In genomic region chr4:42915966-42916365, GRCm38 (mm10) we compare ENCODE assay signal across 14 mouse cellular contexts. TPM values are rescaled to one million over a fixed set of nuclear protein-coding genes. Genes with fewer than 3 reads are reported as not detected.
A peak's percentile ranks its signal among the peaks of the same experiment; 100 is the strongest.
DNase-seq lines count a peak whose midpoint lies in the region; ATAC-seq lines count a peak whose summit lies in the region.
"Had no signal": no experiment of that assay in that cellular context is flagged by ENCODE, and none has a peak within 500 bp of the region (broad histone marks: within the 10 kb centered on the region; RNA-seq: fewer than 3 reads in every experiment).

No protein-coding gene starts in this region.

- no peaks in the 10 kb centered on the region for H3K4me1 ChIP-seq in forebrain, embryonic 14.5 days (ENCODE audit: control insufficient read depth, insufficient read depth, low read length)
- peaks cover 9% of the 10 kb centered on the region for H3K4me1 ChIP-seq in forebrain, embryonic 10.5 days
- peaks cover 3% of the 10 kb centered on the region; the same call in 1 of the 2 replicates for H3K4me1 ChIP-seq in hindbrain, embryonic 12.5 days
- H3K4me1 ChIP-seq in hindbrain, embryonic 16.5 days (ENCODE audit: control insufficient read depth, insufficient read depth, low read depth, low read length): peaks cover 6% of the 10 kb centered on the region
- H3K4me1 ChIP-seq in hindbrain, embryonic 14.5 days (replicated peaks; ENCODE audit: control insufficient read depth, insufficient read depth, low read length): peaks cover 14% of the 10 kb centered on the region; the same call in 1 of the 2 replicates
- peaks cover 11% of the 10 kb centered on the region; the same call in 1 of the 2 replicates for H3K4me1 ChIP-seq in midbrain, embryonic 16.5 days (ENCODE audit: control insufficient read depth, insufficient read depth, low read length)

- H3K27me3 ChIP-seq in forebrain, embryonic 14.5 days (replicated peaks; ENCODE audit: control insufficient read depth, insufficient read depth, low read length): peaks cover 25% of the 10 kb centered on the region
- peaks cover 75% of the 10 kb centered on the region for H3K27me3 ChIP-seq in forebrain, embryonic 10.5 days (ENCODE audit: poor library complexity, severe bottlenecking)
- peaks cover 38% of the 10 kb centered on the region for H3K27me3 ChIP-seq in hindbrain, embryonic 12.5 days
- peaks cover 2% of the 10 kb centered on the region; the same call in 1 of the 2 replicates for H3K27me3 ChIP-seq in hindbrain, embryonic 16.5 days (replicated peaks; ENCODE audit: control insufficient read depth, insufficient read depth, low read length)
- H3K27me3 ChIP-seq in hindbrain, embryonic 14.5 days (ENCODE audit: control insufficient read depth, insufficient read depth, low read length): peaks cover 9% of the 10 kb centered on the region; the same call in 1 of the 2 replicates
- H3K27me3 ChIP-seq in midbrain, embryonic 16.5 days (ENCODE audit: control insufficient read depth, insufficient read depth, low read depth, low read length): no peaks in the 10 kb centered on the region

- no peaks in the 10 kb centered on the region for H3K9me3 ChIP-seq in forebrain, embryonic 14.5 days (replicated peaks; ENCODE audit: control insufficient read depth, low read length)
- H3K9me3 ChIP-seq in forebrain, embryonic 10.5 days: no peaks in the 10 kb centered on the region
- no peaks in the 10 kb centered on the region for H3K9me3 ChIP-seq in hindbrain, embryonic 12.5 days (replicated peaks)
- no peaks in the 10 kb centered on the region for H3K9me3 ChIP-seq in hindbrain, embryonic 16.5 days (ENCODE audit: control insufficient read depth, low read length)
- no peaks in the 10 kb centered on the region for H3K9me3 ChIP-seq in hindbrain, embryonic 14.5 days (ENCODE audit: control insufficient read depth, low read length)
- H3K9me3 ChIP-seq in midbrain, embryonic 16.5 days (replicated peaks; ENCODE audit: control insufficient read depth, low read length, poor library complexity, severe bottlenecking): no peaks in the 10 kb centered on the region
- H3K9me3 ChIP-seq: G1E; liver, embryonic 15.5 days had no signal

- H3K4me2 ChIP-seq in forebrain, embryonic 14.5 days (ENCODE audit: low read length): no peak overlapping the region
- H3K4me2 ChIP-seq in hindbrain, embryonic 12.5 days (replicated peaks): 0 out of 2 replicates have a peak overlapping the region, but pooled peaks have one; percentile 87
- H3K4me2 ChIP-seq in hindbrain, embryonic 16.5 days (ENCODE audit: low read length): no peak overlapping the region
- H3K4me2 ChIP-seq in hindbrain, embryonic 14.5 days (replicated peaks): peak overlapping the region; percentile 90
- peak overlapping the region; percentile 25; the same call in 1 of the 2 replicates for H3K4me2 ChIP-seq in midbrain, embryonic 16.5 days (ENCODE audit: low read length)

- no peaks in the 10 kb centered on the region for H3K36me3 ChIP-seq in forebrain, embryonic 14.5 days (ENCODE audit: control insufficient read depth, insufficient read depth, low read length)
- H3K36me3 ChIP-seq in forebrain, embryonic 10.5 days (replicated peaks): no peaks in the 10 kb centered on the region
- no peaks in the 10 kb centered on the region for H3K36me3 ChIP-seq in hindbrain, embryonic 12.5 days
- H3K36me3 ChIP-seq in hindbrain, embryonic 16.5 days (ENCODE audit: control insufficient read depth, insufficient read depth, low read length): no peaks in the 10 kb centered on the region
- H3K36me3 ChIP-seq in hindbrain, embryonic 14.5 days (replicated peaks; ENCODE audit: control insufficient read depth, insufficient read depth): no peaks in the 10 kb centered on the region
- H3K36me3 ChIP-seq in midbrain, embryonic 16.5 days (ENCODE audit: control insufficient read depth, insufficient read depth, low read length): no peaks in the 10 kb centered on the region
- H3K36me3 ChIP-seq: G1E; liver, embryonic 15.5 days had no signal

- ATAC-seq in forebrain, embryonic 14.5 days: no peak
- ATAC-seq in hindbrain, embryonic 12.5 days (ENCODE audit: low FRiP score): no peak
- no peak for ATAC-seq in hindbrain, embryonic 16.5 days
- no peak for ATAC-seq in hindbrain, embryonic 14.5 days (ENCODE audit: low FRiP score)
- ATAC-seq in midbrain, embryonic 16.5 days: no peak
- ATAC-seq: CD4-positive, CD25-positive, alpha-beta regulatory T cell, adult 4 months had no signal

- H3K27ac ChIP-seq in forebrain, embryonic 14.5 days (ENCODE audit: low read depth, low read length): no peak overlapping the region
- no peak overlapping the region for H3K27ac ChIP-seq in forebrain, embryonic 10.5 days
- H3K27ac ChIP-seq in hindbrain, embryonic 12.5 days: no peak overlapping the region
- H3K27ac ChIP-seq in hindbrain, embryonic 16.5 days (ENCODE audit: low read depth, low read length): no peak overlapping the region
- no peak overlapping the region for H3K27ac ChIP-seq in hindbrain, embryonic 14.5 days
- no peak overlapping the region for H3K27ac ChIP-seq in midbrain, embryonic 16.5 days (ENCODE audit: low read length)
- H3K27ac ChIP-seq: liver, embryonic 15.5 days had no signal

- DNase-seq in forebrain, embryonic 14.5 days (ENCODE audit: low spot score): no peak
- DNase-seq in forebrain, embryonic 10.5 days (ENCODE audit: extremely low spot score, low spot score): no peak
- DNase-seq in hindbrain, embryonic 14.5 days (ENCODE audit: low spot score): no peak
- DNase-seq in right cerebral cortex, postnatal 14 days: no peak
- DNase-seq in spleen, postnatal 14 days (ENCODE audit: low spot score in 2 of 2): no peak
- DNase-seq: gastrocnemius, postnatal 25 days; thymus, postnatal 4 days had no signal

- no peak overlapping the region for H3K9ac ChIP-seq in forebrain, embryonic 14.5 days (ENCODE audit: low read length)
- no peak overlapping the region for H3K9ac ChIP-seq in hindbrain, embryonic 12.5 days
- no peak overlapping the region for H3K9ac ChIP-seq in hindbrain, embryonic 16.5 days (ENCODE audit: low read depth, low read length)
- no peak overlapping the region for H3K9ac ChIP-seq in hindbrain, embryonic 14.5 days
- H3K9ac ChIP-seq in midbrain, embryonic 16.5 days (ENCODE audit: low read depth, low read length): no peak overlapping the region
- H3K9ac ChIP-seq: liver, embryonic 15.5 days had no signal

- WGBS in forebrain, embryonic 14.5 days: 61% methylated on average over 1 of the region's 1 CpGs
- 68% methylated on average over 1 of the region's 1 CpGs for WGBS in forebrain, embryonic 10.5 days
- WGBS in hindbrain, embryonic 12.5 days: 80% methylated on average over 1 of the region's 1 CpGs
- 74% methylated on average over 1 of the region's 1 CpGs for WGBS in hindbrain, embryonic 16.5 days
- 79% methylated on average over 1 of the region's 1 CpGs for WGBS in hindbrain, embryonic 14.5 days
- WGBS in midbrain, embryonic 16.5 days: 85% methylated on average over 1 of the region's 1 CpGs

- H3K4me3 ChIP-seq in forebrain, embryonic 14.5 days (ENCODE audit: low read depth, low read length): peak overlapping the region; percentile 59; the same call in 1 of the 2 replicates
- no peak overlapping the region for H3K4me3 ChIP-seq in forebrain, embryonic 10.5 days
- no peak overlapping the region for H3K4me3 ChIP-seq in hindbrain, embryonic 12.5 days
- H3K4me3 ChIP-seq in hindbrain, embryonic 16.5 days (ENCODE audit: low read length): no peak overlapping the region
- H3K4me3 ChIP-seq in hindbrain, embryonic 14.5 days (replicated peaks; ENCODE audit: low read length): no peak overlapping the region
- H3K4me3 ChIP-seq in midbrain, embryonic 16.5 days (ENCODE audit: low read depth, low read length): no peak overlapping the region

RNA-seq across cellular contexts. Expression of gene Phf24, which starts 0.5 kb away (rescaled TPM):
- 11.8 and 17.2 TPM in 2 replicates for polyA plus RNA-seq in forebrain, embryonic 14.5 days (2014; fragmentation: Nextera tagmentation; extraction: Ambion mirVana)
- 0.33 and 0.51 TPM in 2 replicates for polyA plus RNA-seq in forebrain, embryonic 10.5 days (2016; fragmentation: Nextera tagmentation; extraction: Ambion mirVana)
- polyA plus RNA-seq in hindbrain, embryonic 12.5 days (2016; fragmentation: Nextera tagmentation; extraction: Ambion mirVana): 7.9 TPM in 2 replicates
- 44.5 and 45.7 TPM in 2 replicates for polyA plus RNA-seq in hindbrain, embryonic 16.5 days (2015; fragmentation: Nextera tagmentation; extraction: Ambion mirVana)
- polyA plus RNA-seq in hindbrain, embryonic 14.5 days (2014; fragmentation: Nextera tagmentation; extraction: Ambion mirVana): 43.5 and 47.8 TPM in 2 replicates
- polyA plus RNA-seq in midbrain, embryonic 16.5 days (2015; fragmentation: Nextera tagmentation; extraction: Ambion mirVana): 44.1 and 45.8 TPM in 2 replicates

RNA-seq across cellular contexts. Expression of gene Dnajb5, which starts 33.6 kb away (rescaled TPM):
- 52.1 and 61.1 TPM in 2 replicates for polyA plus RNA-seq in forebrain, embryonic 14.5 days (2014; fragmentation: Nextera tagmentation; extraction: Ambion mirVana)
- 11.5 and 16.2 TPM in 2 replicates for polyA plus RNA-seq in forebrain, embryonic 10.5 days (2016; fragmentation: Nextera tagmentation; extraction: Ambion mirVana)
- 32.4 and 37.4 TPM in 2 replicates for polyA plus RNA-seq in hindbrain, embryonic 12.5 days (2016; fragmentation: Nextera tagmentation; extraction: Ambion mirVana)
- 44.9 and 45.7 TPM in 2 replicates for polyA plus RNA-seq in hindbrain, embryonic 16.5 days (2015; fragmentation: Nextera tagmentation; extraction: Ambion mirVana)
- 38.5 and 42.0 TPM in 2 replicates for polyA plus RNA-seq in hindbrain, embryonic 14.5 days (2014; fragmentation: Nextera tagmentation; extraction: Ambion mirVana)
- 53.8 and 56.8 TPM in 2 replicates for polyA plus RNA-seq in midbrain, embryonic 16.5 days (2015; fragmentation: Nextera tagmentation; extraction: Ambion mirVana)

RNA-seq across cellular contexts. Expression of gene Fam205c, which starts 41.9 kb away (rescaled TPM):
- 0.64 and 0.98 TPM in 2 replicates for polyA plus RNA-seq in forebrain, embryonic 14.5 days (2014; fragmentation: Nextera tagmentation; extraction: Ambion mirVana)
- 0.18 and 0.53 TPM in 2 replicates for polyA plus RNA-seq in forebrain, embryonic 10.5 days (2016; fragmentation: Nextera tagmentation; extraction: Ambion mirVana)
- 1.9 and 2.4 TPM in 2 replicates for polyA plus RNA-seq in hindbrain, embryonic 12.5 days (2016; fragmentation: Nextera tagmentation; extraction: Ambion mirVana)
- 1.9 and 2.0 TPM in 2 replicates for polyA plus RNA-seq in hindbrain, embryonic 16.5 days (2015; fragmentation: Nextera tagmentation; extraction: Ambion mirVana)
- 1.5 and 2.4 TPM in 2 replicates for polyA plus RNA-seq in hindbrain, embryonic 14.5 days (2014; fragmentation: Nextera tagmentation; extraction: Ambion mirVana)
- polyA plus RNA-seq in midbrain, embryonic 16.5 days (2015; fragmentation: Nextera tagmentation; extraction: Ambion mirVana): 2.0 and 2.3 TPM in 2 replicates
- polyA plus RNA-seq: CD4-positive, CD25-positive, alpha-beta regulatory T cell, adult 4 months; limb, embryonic 14.5 days had no signal

RNA-seq across cellular contexts. Expression of gene 1700022I11Rik, which starts 53.4 kb away (rescaled TPM):
- 0.47 and 0.53 TPM in 2 replicates for polyA plus RNA-seq in forebrain, embryonic 14.5 days (2014; fragmentation: Nextera tagmentation; extraction: Ambion mirVana)
- polyA plus RNA-seq in forebrain, embryonic 10.5 days (2016; fragmentation: Nextera tagmentation; extraction: Ambion mirVana): 0.27 and 0.52 TPM in 2 replicates
- polyA plus RNA-seq in hindbrain, embryonic 12.5 days (2016; fragmentation: Nextera tagmentation; extraction: Ambion mirVana): 0.61 and 1.2 TPM in 2 replicates
- polyA plus RNA-seq in hindbrain, embryonic 16.5 days (2015; fragmentation: Nextera tagmentation; extraction: Ambion mirVana): 0.44 and 1.3 TPM in 2 replicates
- 0.63 and 0.71 TPM in 2 replicates for polyA plus RNA-seq in hindbrain, embryonic 14.5 days (2014; fragmentation: Nextera tagmentation; extraction: Ambion mirVana)
- polyA plus RNA-seq in midbrain, embryonic 16.5 days (2015; fragmentation: Nextera tagmentation; extraction: Ambion mirVana): 0.43 and 0.57 TPM in 2 replicates
- polyA plus RNA-seq: G1E had no signal

RNA-seq across cellular contexts. Expression of gene Gm12394, which starts 59.4 kb away (rescaled TPM):
- 0.10 and 0.41 TPM in 2 replicates for polyA plus RNA-seq in forebrain, embryonic 14.5 days (2014; fragmentation: Nextera tagmentation; extraction: Ambion mirVana)
- polyA plus RNA-seq in forebrain, embryonic 10.5 days (2016; fragmentation: Nextera tagmentation; extraction: Ambion mirVana): 0.27 and 0.37 TPM in 2 replicates
- 0.31 and 0.48 TPM in 2 replicates for polyA plus RNA-seq in hindbrain, embryonic 12.5 days (2016; fragmentation: Nextera tagmentation; extraction: Ambion mirVana)
- polyA plus RNA-seq in hindbrain, embryonic 16.5 days (2015; fragmentation: Nextera tagmentation; extraction: Ambion mirVana): 0.65 and 0.66 TPM in 2 replicates
- polyA plus RNA-seq in hindbrain, embryonic 14.5 days (2014; fragmentation: Nextera tagmentation; extraction: Ambion mirVana): 0.62 and 0.73 TPM in 2 replicates
- 0.67 and 0.76 TPM in 2 replicates for polyA plus RNA-seq in midbrain, embryonic 16.5 days (2015; fragmentation: Nextera tagmentation; extraction: Ambion mirVana)
- polyA plus RNA-seq: CD4-positive, CD25-positive, alpha-beta regulatory T cell, adult 4 months; G1E; liver, embryonic 15.5 days had no signal

Comparison
In these comparisons a context has a peak if more than half of its experiments do, and no peak if none do; other contexts are left out.
1. H3K4me2 ChIP-seq: peak in hindbrain, embryonic 12.5 days (single experiment), hindbrain, embryonic 14.5 days (single experiment) and midbrain, embryonic 16.5 days (single experiment); none in forebrain, embryonic 14.5 days (single experiment) and hindbrain, embryonic 16.5 days (single experiment).